Mouse (Mus musculus) intestine, postnatal 0 days (tissue): Measurements from ENCODE around the gene Lmo1. TPM values are rescaled to one million over a fixed set of nuclear protein-coding genes. Genes with fewer than 3 reads are reported as not detected.

Source experiments
- ATAC-seq: fragments of 200-750 bp; cut with Nextera tagmentation; 2 replicates; pipeline ENCODE4 v1.8.0; 2017; ENCODE audit warnings: mild to moderate bottlenecking, moderate TSS enrichment, moderate library complexity
- H3K27ac ChIP-seq: fragments of 300-500 bp; sonication (generic); 2 replicates; pipeline ENCODE4 v1.5.1; 2014; ENCODE audit warnings: mild to moderate bottlenecking, low read depth, low read length, moderate library complexity
- H3K27me3 ChIP-seq: fragments of 300-500 bp; sonication (generic); replicated peaks from 2 replicates; pipeline ENCODE4 v1.6.1; 2014; ENCODE audit warnings: low read length, mixed read lengths; ENCODE audit not compliant: control insufficient read depth, insufficient read depth
- H3K36me3 ChIP-seq: fragments of 300-500 bp; sonication (generic); 2 replicates; pipeline ENCODE4 v1.6.1; 2014; ENCODE audit warnings: mild to moderate bottlenecking, moderate library complexity; ENCODE audit not compliant: control insufficient read depth, insufficient read depth
- H3K4me1 ChIP-seq: fragments of 300-500 bp; sonication (generic); replicated peaks from 2 replicates; pipeline ENCODE4 v1.6.1; 2014; ENCODE audit warnings: antibody characterized with exemption, low read length, mixed read lengths; ENCODE audit not compliant: control insufficient read depth, insufficient read depth
- H3K4me2 ChIP-seq: fragments of 300-500 bp; sonication (generic); replicated peaks from 2 replicates; pipeline ENCODE4 v1.6.1; 2014; ENCODE audit warnings: low read depth, mild to moderate bottlenecking, moderate library complexity
- H3K4me3 ChIP-seq: fragments of 300-500 bp; sonication (generic); 2 replicates; pipeline ENCODE4 v1.5.1; 2014; ENCODE audit warnings: low read depth, low read length
- H3K9ac ChIP-seq: fragments of 300-500 bp; sonication (generic); 2 replicates; pipeline ENCODE4 v1.6.1; 2014; ENCODE audit warnings: mild to moderate bottlenecking, low read depth, low read length
- H3K9me3 ChIP-seq: fragments of 300-500 bp; sonication (generic); 2 replicates; pipeline ENCODE4 v1.6.1; 2016; ENCODE audit warnings: mixed run types; ENCODE audit not compliant: control insufficient read depth
- CTCF ChIP-seq: sonication (generic); IDR thresholded peaks from 2 replicates; pipeline ENCODE4 v1.5.1; 2016; ENCODE audit warnings: low read depth, mild to moderate bottlenecking, control low read depth, antibody characterized with exemption, moderate library complexity
- WGBS: fragments of 180-500 bp; shearing (Covaris S2); extraction: QIAGEN DNeasy Blood & Tissue Kit; methylation state at CpG from one replicate; pipeline ENCODE4 v1.1.7; 2014; 5-methylcytosine and 5-hydroxymethylcytosine counted together
- polyA plus RNA-seq: library from polyadenylated mRNA; unstranded; fragments of >200 nt; fragmentation: Nextera tagmentation; extraction: Ambion mirVana; gene quantifications from 2 replicates; pipeline ENCODE4 v1.2.1, GENCODE M21; 2015

Gene Lmo1
- polyA plus RNA-seq, 1 experiment from 2014 or later, result 2.3 TPM

DNA sequence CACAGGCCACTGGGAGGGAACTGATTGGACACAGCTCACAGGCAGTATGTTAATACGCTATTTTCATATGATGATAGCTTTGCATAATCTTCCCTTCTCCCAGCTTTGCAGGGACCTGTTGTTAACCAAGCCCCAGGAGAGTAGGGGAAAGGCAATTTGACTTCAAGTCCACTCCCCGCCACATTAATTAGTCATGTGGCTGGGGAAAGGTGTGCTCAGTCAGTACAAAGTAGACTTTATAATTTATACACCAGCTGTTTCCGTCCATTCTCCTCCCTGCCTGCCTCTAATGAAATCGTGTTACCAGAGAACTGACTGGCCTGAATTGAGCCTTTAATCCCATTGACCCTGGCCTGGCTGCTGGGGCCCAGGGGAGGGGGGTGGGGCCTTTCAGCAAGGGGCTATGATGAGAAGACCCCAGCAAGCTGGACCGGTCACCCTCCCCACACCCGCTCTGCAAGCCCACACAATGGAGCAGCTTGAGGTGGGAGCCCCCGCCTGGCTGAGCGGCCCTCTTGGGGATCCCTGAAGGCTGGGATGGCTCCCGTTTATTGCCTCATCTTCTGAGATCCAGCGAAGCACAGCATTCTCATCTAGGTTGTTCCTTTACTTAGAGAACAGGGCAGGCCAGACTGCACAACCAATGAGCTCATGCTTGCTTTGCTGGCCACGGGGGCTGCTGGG is 21.5 kb upstream of the Lmo1 start:
- Histone ChIP-seq H3K9ac (no peak overlapping the region), H3K27me3 (no peaks in the 10 kb centered on the region), H3K9me3 (no peaks in the 10 kb centered on the region), H3K27ac (no peak overlapping the region), H3K36me3 (no peaks in the 10 kb centered on the region), H3K4me2 (no peak overlapping the region), H3K4me1 (no peaks in the 10 kb centered on the region; the same call in none of the 2 replicates), H3K4me3 (no peak overlapping the region)
- no peak for ATAC-seq
- no peak for TF ChIP-seq CTCF
- WGBS, result 45% methylated on average over 11 of the region's 11 CpGs

DNA sequence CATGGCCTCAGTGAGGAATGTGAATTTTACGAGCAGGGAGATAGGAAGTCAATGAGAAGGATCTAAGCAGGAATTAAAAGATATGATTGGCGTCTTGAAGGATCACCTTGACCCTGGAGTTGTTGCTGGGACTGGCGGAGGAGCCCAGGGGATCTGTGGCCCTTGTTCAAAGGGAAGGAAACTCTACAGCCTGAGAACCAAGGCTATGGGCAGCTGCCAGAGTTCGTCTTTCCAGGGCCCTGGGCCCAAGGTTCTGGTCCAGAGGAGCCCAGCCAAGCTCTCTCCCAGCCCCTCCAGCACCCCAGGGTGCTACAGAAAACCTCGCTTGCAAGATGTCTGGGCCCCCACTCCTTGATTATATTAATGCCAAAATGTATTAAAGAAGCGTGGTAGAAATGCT is 21.0 kb upstream of the Lmo1 start:
- Histone ChIP-seq H3K4me1 (no peaks in the 10 kb centered on the region; the same call in none of the 2 replicates), H3K27ac (no peak overlapping the region), H3K9ac (no peak overlapping the region), H3K9me3 (no peaks in the 10 kb centered on the region), H3K4me2 (no peak overlapping the region), H3K4me3 (no peak overlapping the region), H3K36me3 (no peaks in the 10 kb centered on the region), H3K27me3 (0 out of 2 replicates have a peak, but pooled peaks cover under 1% of the 10 kb centered on the region)
- 53% methylated on average over 6 of the region's 6 CpGs for WGBS
- TF ChIP-seq CTCF, result no peak
- ATAC-seq, result no peak

DNA sequence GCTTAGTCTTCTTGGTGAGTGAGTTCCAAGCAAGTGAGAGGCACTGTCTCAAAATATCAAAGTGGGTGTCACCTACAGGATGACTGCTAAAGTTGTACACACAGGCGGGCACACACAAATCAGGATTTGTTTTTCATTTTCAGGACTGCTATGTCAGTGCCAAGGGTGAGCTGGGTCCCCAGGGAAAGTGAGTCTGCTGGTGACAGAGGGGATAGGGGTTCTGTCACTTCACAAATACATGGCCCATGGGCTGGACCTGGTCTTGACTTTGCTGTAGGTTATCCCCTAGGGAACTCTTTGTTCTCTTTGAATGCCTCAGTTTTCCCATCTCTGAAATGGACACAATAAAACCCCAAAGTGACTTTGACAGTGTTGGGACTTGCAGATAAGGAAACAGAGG is 19.8 kb upstream of the Lmo1 start:
- Histone ChIP-seq H3K4me3 (no peak overlapping the region), H3K4me2 (no peak overlapping the region), H3K27me3 (peaks cover 4% of the 10 kb centered on the region; the same call in 1 of the 2 replicates), H3K27ac (no peak overlapping the region), H3K36me3 (no peaks in the 10 kb centered on the region), H3K9me3 (no peaks in the 10 kb centered on the region), H3K9ac (no peak overlapping the region), H3K4me1 (no peaks in the 10 kb centered on the region; the same call in none of the 2 replicates)
- no peak for TF ChIP-seq CTCF
- ATAC-seq, result no peak
- 81% methylated on average over 1 of the region's 1 CpGs for WGBS

DNA sequence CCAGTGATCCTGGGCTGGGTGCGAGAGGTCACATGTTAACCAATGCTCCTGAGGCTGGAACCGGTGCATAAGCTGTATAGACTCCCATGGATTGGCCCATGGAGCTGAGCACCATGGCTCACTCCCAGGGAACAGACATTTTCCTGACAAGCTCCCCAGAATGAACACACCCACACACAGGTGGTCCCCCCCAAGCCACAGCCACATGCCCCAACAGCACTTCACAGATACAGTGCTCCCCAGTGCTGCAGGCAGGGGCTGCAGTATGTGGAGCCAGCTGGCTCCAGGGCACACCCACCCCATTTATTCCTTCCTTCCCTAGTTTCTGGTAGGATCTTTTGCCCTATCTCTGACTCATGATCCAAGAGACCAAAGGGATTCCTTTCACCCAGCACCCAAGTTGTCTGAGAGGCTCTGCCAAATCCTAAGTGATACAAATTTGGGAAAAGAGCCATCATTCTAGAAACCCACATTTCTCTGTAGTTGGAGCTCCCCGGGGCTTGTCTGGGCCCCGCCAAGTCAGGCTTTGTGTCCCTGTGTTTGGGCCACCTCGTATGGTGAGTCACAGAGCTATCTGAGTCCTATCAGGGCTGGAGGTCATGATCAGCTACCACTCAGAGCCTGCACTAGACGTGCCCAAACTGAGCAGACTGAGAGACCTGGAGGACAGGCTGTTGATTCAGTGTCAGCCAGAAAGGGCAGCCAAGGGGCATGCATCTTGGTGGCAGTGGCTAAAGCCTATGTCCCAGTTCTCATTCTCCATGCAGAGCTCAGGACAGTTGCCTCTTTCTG is 12.4 kb upstream of the Lmo1 start:
- 70% methylated on average over 6 of the region's 6 CpGs for WGBS
- no peak for ATAC-seq
- H3K4me1 ChIP-seq, result no peaks in the 10 kb centered on the region
- H3K9ac ChIP-seq, result no peak overlapping the region
- H3K36me3 ChIP-seq, result no peaks in the 10 kb centered on the region
- no peak overlapping the region for H3K4me2 ChIP-seq
- no peak overlapping the region for H3K27ac ChIP-seq
- H3K9me3 ChIP-seq, result no peaks in the 10 kb centered on the region
- H3K27me3 ChIP-seq, result peaks cover 4% of the 10 kb centered on the region; the same call in 1 of the 2 replicates
- TF ChIP-seq CTCF, result no peak
- H3K4me3 ChIP-seq, result no peak overlapping the region

DNA sequence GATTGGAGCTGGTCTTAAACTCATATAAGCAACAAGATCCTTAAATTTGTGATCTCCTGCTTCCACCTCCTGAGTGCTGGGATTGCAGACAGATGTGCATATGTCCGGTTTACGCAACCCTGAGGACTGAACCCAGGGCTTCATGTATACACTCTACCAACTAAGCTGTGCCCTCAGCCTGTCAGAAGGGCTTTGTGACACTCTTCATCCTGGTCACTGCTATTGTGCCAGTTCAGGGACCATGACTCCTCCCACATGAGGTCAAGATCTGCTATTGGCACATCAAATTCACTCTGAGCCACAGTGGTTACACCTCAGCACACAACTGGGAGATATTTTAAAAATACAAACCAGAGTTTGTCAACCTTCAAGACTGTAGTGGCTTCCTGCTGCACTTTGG is 11.0 kb upstream of the Lmo1 start:
- no peaks in the 10 kb centered on the region for H3K9me3 ChIP-seq
- no peak overlapping the region for H3K27ac ChIP-seq
- no peak for ATAC-seq
- WGBS, result 88% methylated on average over 2 of the region's 2 CpGs
- H3K4me3 ChIP-seq, result no peak overlapping the region
- H3K4me2 ChIP-seq, result no peak overlapping the region
- H3K4me1 ChIP-seq, result no peaks in the 10 kb centered on the region
- peaks cover 4% of the 10 kb centered on the region; the same call in 1 of the 2 replicates for H3K27me3 ChIP-seq
- no peak for TF ChIP-seq CTCF
- no peaks in the 10 kb centered on the region for H3K36me3 ChIP-seq
- no peak overlapping the region for H3K9ac ChIP-seq

DNA sequence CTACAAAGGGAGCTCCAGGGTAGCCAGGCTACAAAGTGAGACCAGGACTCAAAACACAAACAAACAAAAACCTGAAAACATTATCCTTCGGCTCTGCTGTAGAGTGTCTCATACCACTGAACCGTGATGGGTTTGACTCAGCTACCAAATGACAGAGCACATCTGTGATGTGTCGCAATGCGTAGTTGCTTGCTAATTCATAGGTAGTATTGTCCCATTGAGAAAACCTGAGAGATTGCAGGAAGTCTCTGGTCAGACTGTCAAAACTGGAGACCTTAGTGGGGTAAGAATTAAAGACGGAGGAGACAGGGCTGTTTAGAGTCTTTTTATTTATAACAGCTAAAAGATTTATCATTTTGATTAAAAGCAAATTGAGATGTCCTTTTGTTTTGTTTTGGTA is 10.6 kb upstream of the Lmo1 start:
- ATAC-seq, result no peak
- WGBS, result 76% methylated on average over 5 of the region's 5 CpGs
- no peak overlapping the region for H3K4me2 ChIP-seq
- no peaks in the 10 kb centered on the region for H3K9me3 ChIP-seq
- no peaks in the 10 kb centered on the region for H3K4me1 ChIP-seq
- no peak for TF ChIP-seq CTCF
- no peaks in the 10 kb centered on the region for H3K36me3 ChIP-seq
- H3K9ac ChIP-seq, result no peak overlapping the region
- no peak overlapping the region for H3K27ac ChIP-seq
- H3K4me3 ChIP-seq, result no peak overlapping the region
- peaks cover under 1% of the 10 kb centered on the region; the same call in 1 of the 2 replicates for H3K27me3 ChIP-seq
